Mouse (Mus musculus) heart, adult 10 weeks (tissue): Measurements from ENCODE around the gene Gm4305. TPM values are rescaled to one million over a fixed set of nuclear protein-coding genes. Genes with fewer than 3 reads are reported as not detected.

Experiments used
- polyA plus RNA-seq: library from polyadenylated mRNA; stranded (reverse); fragments of 350-450 nt; fragmentation: Illumina TruSeq; extraction: RNeasy Lipid Tissue Mini Kit (QIAGEN cat#74804); gene quantifications from one replicate; pipeline ENCODE4 v1.2.3, GENCODE M21; 2014; ENCODE audit warnings: low read depth, low replicate concordance

Gm4305 gene
- polyA plus RNA-seq: not detected

GRCm38 (mm10) chr10:100350793-100351192 lies at the start of gene Gm4305:
Gm4305 (plus strand) TSS chr10:100351093.

DNA sequence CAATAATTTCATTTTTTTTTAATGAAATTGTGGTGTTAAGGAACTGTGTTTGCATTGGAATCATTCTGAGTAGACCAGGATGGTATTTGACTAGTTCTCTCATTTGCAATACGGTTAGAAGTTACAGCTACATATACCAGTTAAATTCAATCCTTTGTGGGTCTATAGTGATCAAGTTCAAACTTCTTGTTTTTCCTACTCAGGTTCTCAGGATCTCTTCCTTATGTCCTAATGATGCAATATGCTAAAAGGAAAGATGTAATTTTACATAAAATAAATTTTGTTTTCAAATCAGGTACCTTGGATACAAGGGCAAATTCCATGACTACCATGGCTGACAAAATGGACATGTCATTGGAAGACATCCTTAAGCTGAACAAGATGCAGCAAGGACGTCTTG lies 15.5 kb upstream of the Gm4305 start, which contains the start of gene Gm4301:
Gene Gm4301 (plus strand): TSS at position 301 of the 400 bp plus-strand sequence.

GRCm38 (mm10) chr10:100340536-100340935 lies 10.4 kb upstream of the Gm4305 start, which contains the start of gene Gm4302:
Gm4302 (plus strand) TSS chr10:100340836.

GRCm38 (mm10) chr10:100345672-100346071 lies 5.2 kb upstream of the Gm4305 start, which contains the start of gene Gm4303:
Gm4303 (plus strand) TSS chr10:100345972.

DNA sequence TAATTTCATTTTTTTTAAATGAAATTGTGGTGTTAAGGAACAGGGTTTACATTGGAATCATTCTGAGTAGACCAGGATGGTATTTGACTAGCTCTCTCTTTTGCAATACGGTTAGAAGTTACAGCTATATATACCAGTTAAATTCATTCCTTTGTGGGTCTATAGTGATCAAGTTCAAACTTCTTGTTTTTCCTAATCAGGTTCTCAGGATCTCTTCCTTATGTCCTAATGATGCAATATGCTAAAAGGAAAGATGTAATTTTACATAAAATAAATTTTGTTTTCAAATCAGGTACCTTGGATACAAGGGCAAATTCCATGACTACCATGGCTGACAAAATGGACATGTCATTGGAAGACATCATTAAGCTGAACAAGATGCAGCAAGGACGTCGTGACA lies 10.1 kb downstream of the Gm4305 start, which contains the start of gene Gm4307:
Gene Gm4307 (plus strand): TSS at position 301 of the 400 bp plus-strand sequence.

GRCm38 (mm10) chr10:100382460-100382859 lies 31.6 kb downstream of the Gm4305 start, which contains the start of gene Gm4312:
Gm4312 (minus strand) TSS chr10:100382560.

Other genes with a start within 250 kb of the Gm4305 start
- not detected for gene Gm4301, start 15.4 kb upstream of the Gm4305 start, polyA plus RNA-seq
- gene Gm4302, start 10.3 kb upstream of the Gm4305 start, polyA plus RNA-seq: not detected
- not detected for gene Gm4303, start 5.1 kb upstream of the Gm4305 start, polyA plus RNA-seq
- not detected for gene Gm4307, start 10.2 kb downstream of the Gm4305 start, polyA plus RNA-seq
- gene Gm4312, start 31.5 kb downstream of the Gm4305 start, polyA plus RNA-seq: not detected
- 11.4 TPM for gene Tmtc3, start 136.3 kb downstream of the Gm4305 start, polyA plus RNA-seq
- gene Cep290, start 136.5 kb downstream of the Gm4305 start, polyA plus RNA-seq: 6.4 TPM
- gene 4930430F08Rik, start 239.3 kb downstream of the Gm4305 start, polyA plus RNA-seq: 6.4 TPM
- gene 1700017N19Rik, start 239.4 kb downstream of the Gm4305 start, polyA plus RNA-seq: not detected